Mouse (Mus musculus) intestine, embryonic 15.5 days (tissue): Measurements from ENCODE around the gene Adam19. TPM values are rescaled to one million over a fixed set of nuclear protein-coding genes. Genes with fewer than 3 reads are reported as not detected.
A peak's percentile ranks its signal among the peaks of the same experiment; 100 is the strongest.

Source experiments
- ATAC-seq: fragments of 200-750 bp; cut with Nextera tagmentation; 2 replicates; pipeline ENCODE4 v1.8.0; 2017; ENCODE audit warnings: moderate TSS enrichment, moderate library complexity
- H3K27ac ChIP-seq: fragments of 300-500 bp; sonication (generic); 2 replicates; pipeline ENCODE4 v1.5.1; 2015; ENCODE audit warnings: mild to moderate bottlenecking, inconsistent platforms
- H3K27me3 ChIP-seq: fragments of 300-500 bp; sonication (generic); replicated peaks from 2 replicates; pipeline ENCODE4 v1.6.1; 2015; ENCODE audit warnings: inconsistent platforms
- H3K36me3 ChIP-seq: fragments of 300-500 bp; sonication (generic); 2 replicates; pipeline ENCODE4 v1.6.1; 2015; ENCODE audit warnings: inconsistent platforms
- H3K4me1 ChIP-seq: fragments of 300-500 bp; sonication (generic); replicated peaks from 2 replicates; pipeline ENCODE4 v1.6.1; 2015; ENCODE audit warnings: inconsistent platforms
- H3K4me2 ChIP-seq: fragments of 300-500 bp; sonication (generic); replicated peaks from 2 replicates; pipeline ENCODE4 v1.6.1; 2015; ENCODE audit warnings: mild to moderate bottlenecking, inconsistent platforms
- H3K4me3 ChIP-seq: fragments of 300-500 bp; sonication (generic); replicated peaks from 2 replicates; pipeline ENCODE4 v1.5.1; 2015; ENCODE audit warnings: inconsistent platforms
- H3K9ac ChIP-seq: fragments of 300-500 bp; sonication (generic); 2 replicates; pipeline ENCODE4 v1.6.1; 2015; ENCODE audit warnings: inconsistent platforms
- H3K9me3 ChIP-seq: fragments of 300-500 bp; sonication (generic); 2 replicates; pipeline ENCODE4 v1.6.1; 2016; ENCODE audit warnings: inconsistent platforms
- WGBS: fragments of 180-500 bp; shearing (Covaris S2); methylation state at CpG from one replicate; pipeline ENCODE4 v1.1.7; 2015; 5-methylcytosine and 5-hydroxymethylcytosine counted together
- polyA plus RNA-seq: library from polyadenylated mRNA; unstranded; fragments of >200 nt; fragmentation: Nextera tagmentation; extraction: Ambion mirVana; gene quantifications from 2 replicates; pipeline ENCODE4 v1.2.1, GENCODE M21; 2015

The Adam19 gene
- polyA plus RNA-seq, 1 experiment from 2014 or later = 16.6 TPM

DNA sequence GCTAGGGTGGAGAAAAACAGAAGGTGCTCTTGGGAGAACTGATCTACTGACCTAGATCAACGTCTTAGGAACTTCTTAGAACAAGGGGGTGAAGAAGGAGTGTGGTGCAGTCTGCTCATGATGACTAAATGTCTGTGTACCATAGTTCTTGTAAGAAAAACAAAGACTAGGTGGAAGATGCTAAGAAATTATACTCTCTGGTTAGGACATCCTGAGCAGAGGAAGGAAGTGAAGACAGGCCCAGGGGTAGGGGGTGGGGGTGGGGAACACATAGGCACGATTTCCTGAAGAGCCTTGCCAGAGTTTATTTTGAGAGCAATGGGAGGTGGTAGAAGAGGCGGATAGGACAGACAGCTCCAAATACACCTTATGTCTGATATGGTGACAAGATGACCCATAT, 27.6 kb downstream of the Adam19 start:
- Histone ChIP-seq H3K4me3 (no peak overlapping the region), H3K4me1 (0 out of 2 replicates have a peak, but pooled peaks cover 3% of the 10 kb centered on the region), H3K27me3 (no peaks in the 10 kb centered on the region), H3K27ac (no peak overlapping the region), H3K36me3 (0 out of 2 replicates have a peak, but pooled peaks cover 4% of the 10 kb centered on the region), H3K9me3 (no peaks in the 10 kb centered on the region), H3K9ac (no peak overlapping the region), H3K4me2 (no peak overlapping the region)
- 70% methylated on average over 3 of the region's 3 CpGs for WGBS
- no peak for ATAC-seq

DNA sequence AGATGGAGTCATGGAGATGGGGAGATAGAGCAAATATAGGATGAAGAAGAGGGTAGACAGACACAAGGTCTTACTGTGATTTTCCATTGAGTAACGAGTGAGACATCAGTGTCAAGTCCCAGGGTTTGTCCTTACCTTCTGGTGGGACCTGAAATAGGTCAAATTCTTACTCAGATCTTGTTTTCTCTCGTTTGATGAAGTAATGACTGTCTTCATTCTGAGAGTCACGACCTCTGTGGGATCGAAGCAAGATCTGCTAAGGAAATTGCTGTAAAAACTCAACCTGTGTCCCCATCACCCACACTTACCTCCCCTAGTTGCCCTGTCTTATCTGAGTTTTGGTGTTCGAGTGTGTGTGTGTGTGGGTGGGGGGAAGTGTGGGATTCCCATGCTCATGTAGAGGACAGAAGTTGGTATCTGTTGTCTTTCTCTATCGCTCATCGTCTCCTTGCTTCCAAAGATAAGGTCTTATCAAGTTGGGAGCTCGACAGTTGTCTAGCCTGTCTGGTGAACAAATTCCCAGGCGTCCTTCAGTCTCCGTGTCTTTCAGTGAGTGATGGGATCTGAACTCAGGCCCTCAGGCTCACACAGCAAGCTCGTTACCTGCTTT, 28.1 kb downstream of the Adam19 start:
- Histone ChIP-seq H3K4me3 (no peak overlapping the region), H3K27ac (peak overlapping the region; percentile 49; the same call in 1 of the 2 replicates), H3K9me3 (no peaks in the 10 kb centered on the region), H3K4me1 (peaks cover 9% of the 10 kb centered on the region; the same call in 1 of the 2 replicates), H3K9ac (no peak overlapping the region), H3K4me2 (no peak overlapping the region), H3K27me3 (no peaks in the 10 kb centered on the region), H3K36me3 (no peaks in the 10 kb centered on the region)
- WGBS = 80% methylated on average over 11 of the region's 11 CpGs
- ATAC-seq = no peak

- Histone ChIP-seq H3K9me3 (no peaks in the 10 kb centered on the region), H3K4me1 (peaks cover 10% of the 10 kb centered on the region; the same call in 1 of the 2 replicates), H3K4me3 (no peak overlapping the region), H3K36me3 (no peaks in the 10 kb centered on the region), H3K9ac (no peak overlapping the region), H3K4me2 (no peak overlapping the region), H3K27ac (peak overlapping the region; percentile 49; the same call in 1 of the 2 replicates), H3K27me3 (no peaks in the 10 kb centered on the region)
- 76% methylated on average over 3 of the region's 3 CpGs for WGBS
- no peak for ATAC-seq
Measured at GRCm38 (mm10) chr11:46084568-46084967, 28.8 kb downstream of the Adam19 start.

DNA sequence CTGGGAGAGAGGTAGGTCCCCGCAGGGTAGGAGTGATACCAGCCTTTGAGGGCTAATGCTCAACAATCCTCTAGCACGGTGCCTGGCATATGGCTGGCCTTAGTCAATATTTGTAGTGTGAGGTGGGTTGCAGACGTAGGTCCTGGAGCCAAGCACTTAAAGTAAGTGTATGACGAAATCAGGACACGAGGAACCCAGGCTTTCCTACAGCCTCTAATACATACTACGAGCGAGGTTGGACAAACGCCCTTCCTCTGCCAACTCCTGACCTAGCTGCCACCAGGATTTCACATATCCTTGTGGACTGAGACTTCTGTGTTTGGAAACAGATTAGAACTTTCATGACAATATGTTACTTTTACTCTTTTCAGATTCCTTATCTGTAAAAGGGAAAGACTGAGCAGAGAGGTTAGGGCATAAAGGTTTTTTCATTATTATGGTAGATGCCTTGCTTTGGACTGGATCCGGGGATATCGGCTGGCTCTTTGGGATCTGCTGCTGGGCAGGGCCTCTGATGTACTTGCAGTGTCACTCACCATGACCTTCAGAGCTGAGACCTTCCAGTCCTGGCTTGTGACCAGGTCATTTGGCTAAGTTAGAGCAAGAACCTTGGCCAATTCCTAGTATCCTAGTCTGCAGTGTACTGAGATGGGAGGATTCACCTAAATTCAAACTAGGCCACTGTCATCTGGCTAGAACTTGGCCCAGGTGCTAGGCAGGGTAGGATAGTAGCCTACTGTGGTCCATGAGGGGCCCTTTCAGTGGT, 29.8 kb downstream of the Adam19 start:
- Histone ChIP-seq H3K4me2 (no peak overlapping the region), H3K27ac (peak overlapping the region; percentile 9; the same call in 1 of the 2 replicates), H3K27me3 (no peaks in the 10 kb centered on the region), H3K4me3 (no peak overlapping the region), H3K4me1 (peaks cover 18% of the 10 kb centered on the region; the same call in 1 of the 2 replicates), H3K36me3 (no peaks in the 10 kb centered on the region), H3K9ac (no peak overlapping the region), H3K9me3 (no peaks in the 10 kb centered on the region)
- WGBS = 89% methylated on average over 10 of the region's 10 CpGs
- ATAC-seq = no peak

GRCm38 (mm10) chr11:46086446-46086845, 30.7 kb downstream of the Adam19 start:
- WGBS = 92% methylated on average over 3 of the region's 3 CpGs
- peaks cover 25% of the 10 kb centered on the region; the same call in 1 of the 2 replicates for H3K4me1 ChIP-seq
- no peaks in the 10 kb centered on the region for H3K9me3 ChIP-seq
- H3K4me2 ChIP-seq = no peak overlapping the region
- no peak overlapping the region for H3K9ac ChIP-seq
- no peak overlapping the region for H3K4me3 ChIP-seq
- no peaks in the 10 kb centered on the region for H3K27me3 ChIP-seq
- no peak for ATAC-seq
- H3K27ac ChIP-seq = peak overlapping the region; percentile 14
- H3K36me3 ChIP-seq = no peaks in the 10 kb centered on the region

- Histone ChIP-seq H3K4me3 (no peak overlapping the region), H3K4me2 (no peak overlapping the region), H3K4me1 (peaks cover 33% of the 10 kb centered on the region; the same call in 1 of the 2 replicates), H3K27me3 (no peaks in the 10 kb centered on the region), H3K9me3 (no peaks in the 10 kb centered on the region), H3K9ac (no peak overlapping the region), H3K27ac (peak overlapping the region; percentile 74), H3K36me3 (no peaks in the 10 kb centered on the region; the same call in 1 of the 2 replicates)
- WGBS = 57% methylated on average over 4 of the region's 4 CpGs
- peak; percentile 55 for ATAC-seq
Measured at GRCm38 (mm10) chr11:46089081-46089713, 33.4 kb downstream of the Adam19 start.

DNA sequence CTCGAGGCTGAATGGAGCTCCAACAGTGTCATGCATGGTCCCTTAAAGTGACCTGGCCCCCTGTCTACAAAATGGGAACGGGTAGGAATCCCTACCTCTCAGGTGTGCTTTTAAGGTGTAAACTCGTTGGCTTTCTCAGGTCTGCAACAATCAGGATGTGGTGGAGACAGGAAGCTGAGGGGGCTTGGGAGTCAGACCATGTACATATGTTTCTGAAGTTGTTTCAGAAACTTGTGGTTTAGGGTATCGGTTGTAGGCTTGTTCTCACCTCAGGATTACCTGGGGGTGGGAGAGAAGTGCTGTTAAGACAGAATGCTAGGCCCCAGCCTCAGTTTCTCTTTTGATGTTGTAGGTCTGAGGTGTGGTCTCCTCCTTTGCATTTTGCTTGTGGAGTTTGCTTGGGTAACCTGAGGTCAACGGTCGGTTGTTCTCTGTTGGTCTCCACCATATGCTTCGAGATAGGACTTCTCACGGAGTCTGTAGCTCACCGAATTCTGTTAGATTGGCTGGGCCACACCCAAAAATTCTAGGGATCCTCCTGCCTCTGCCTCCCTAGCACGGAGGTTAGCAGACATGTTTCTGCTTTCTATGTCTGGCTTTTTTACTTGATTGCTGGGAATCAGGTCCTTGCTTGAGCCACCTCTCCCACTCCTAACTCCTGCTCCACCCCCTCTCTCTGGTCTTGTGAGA, 34.4 kb downstream of the Adam19 start:
- Histone ChIP-seq H3K9me3 (no peaks in the 10 kb centered on the region), H3K9ac (no peak overlapping the region), H3K4me1 (peaks cover 33% of the 10 kb centered on the region; the same call in 1 of the 2 replicates), H3K27ac (peak overlapping the region; percentile 74), H3K4me2 (no peak overlapping the region), H3K36me3 (no peaks in the 10 kb centered on the region; the same call in 1 of the 2 replicates), H3K27me3 (no peaks in the 10 kb centered on the region), H3K4me3 (no peak overlapping the region)
- WGBS = 87% methylated on average over 10 of the region's 10 CpGs
- ATAC-seq = no peak

GRCm38 (mm10) chr11:46090951-46091667, 35.3 kb downstream of the Adam19 start:
- H3K9me3 ChIP-seq = no peaks in the 10 kb centered on the region
- peak overlapping the region; percentile 74; the same call in 1 of the 2 replicates for H3K27ac ChIP-seq
- no peaks in the 10 kb centered on the region; the same call in 1 of the 2 replicates for H3K36me3 ChIP-seq
- WGBS = 34% methylated on average over 10 of the region's 10 CpGs
- no peak overlapping the region for H3K4me3 ChIP-seq
- H3K9ac ChIP-seq = no peak overlapping the region
- no peaks in the 10 kb centered on the region for H3K27me3 ChIP-seq
- no peak overlapping the region for H3K4me2 ChIP-seq
- no peak for ATAC-seq
- peaks cover 30% of the 10 kb centered on the region; the same call in 1 of the 2 replicates for H3K4me1 ChIP-seq

- WGBS = 62% methylated on average over 4 of the region's 4 CpGs
- no peak for ATAC-seq
- H3K27ac ChIP-seq = 0 out of 2 replicates have a peak overlapping the region, but pooled peaks have one; percentile 56
Measured at GRCm38 (mm10) chr11:46092121-46092520, 36.3 kb downstream of the Adam19 start.

GRCm38 (mm10) chr11:46095477-46096264, 39.9 kb downstream of the Adam19 start:
- 72% methylated on average over 9 of the region's 9 CpGs for WGBS
- no peaks in the 10 kb centered on the region; the same call in 1 of the 2 replicates for H3K36me3 ChIP-seq
- no peak overlapping the region for H3K4me2 ChIP-seq
- H3K27ac ChIP-seq = no peak overlapping the region
- H3K4me3 ChIP-seq = no peak overlapping the region
- H3K27me3 ChIP-seq = no peaks in the 10 kb centered on the region
- ATAC-seq = no peak
- H3K9me3 ChIP-seq = no peaks in the 10 kb centered on the region
- H3K9ac ChIP-seq = no peak overlapping the region
- H3K4me1 ChIP-seq = peaks cover 14% of the 10 kb centered on the region; the same call in 1 of the 2 replicates

More at GRCm38 (mm10) chr11:46092121-46092520, 36.3 kb downstream of the Adam19 start:
- no peaks in the 10 kb centered on the region for H3K27me3 ChIP-seq
- no peaks in the 10 kb centered on the region; the same call in 1 of the 2 replicates for H3K36me3 ChIP-seq
- peaks cover 30% of the 10 kb centered on the region; the same call in 1 of the 2 replicates for H3K4me1 ChIP-seq
- H3K4me2 ChIP-seq = no peak overlapping the region
- no peak overlapping the region for H3K9ac ChIP-seq
- H3K9me3 ChIP-seq = no peaks in the 10 kb centered on the region
- H3K4me3 ChIP-seq = no peak overlapping the region
